10 mouse cellular contexts compared by ENCODE assay signal in the genomic region with DNA sequence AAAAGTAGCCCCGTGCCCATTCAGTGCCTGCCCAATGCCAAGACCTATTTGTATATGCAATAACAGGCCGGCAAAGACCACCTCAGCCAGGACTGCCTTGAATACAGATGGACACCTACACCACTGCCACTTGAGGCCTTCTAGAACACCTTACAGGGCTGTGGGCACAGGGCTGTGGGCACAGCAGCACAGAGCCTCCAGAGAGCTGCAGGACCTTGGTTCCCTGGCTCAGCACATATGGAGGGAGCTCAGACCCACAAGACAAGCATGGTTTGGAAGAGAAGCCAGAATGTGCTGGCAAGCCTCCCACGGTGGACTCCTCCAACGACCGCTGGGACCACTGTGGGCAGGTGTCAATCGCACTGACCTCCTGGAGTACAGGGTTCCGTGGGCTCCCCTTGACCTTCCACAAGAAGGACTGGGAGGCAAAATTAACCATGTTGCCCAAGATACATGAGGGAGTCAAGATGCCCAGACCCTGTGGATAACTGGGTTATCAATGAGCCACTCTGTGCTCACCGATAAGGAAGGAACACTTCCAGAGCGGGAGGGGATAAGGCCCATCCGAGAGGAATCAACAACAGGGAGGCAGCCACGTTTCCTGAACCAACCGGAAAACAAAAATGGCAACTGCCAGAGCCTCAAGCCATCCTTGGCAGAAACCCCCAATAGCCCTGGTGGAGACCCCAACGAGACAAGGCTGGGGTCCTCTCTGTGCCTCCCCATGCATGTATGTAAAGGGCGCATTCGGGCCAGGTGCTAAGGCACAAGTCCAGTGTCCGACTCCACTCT. TPM values are rescaled to one million over a fixed set of nuclear protein-coding genes. Genes with fewer than 3 reads are reported as not detected.
DNase-seq lines count a peak whose midpoint lies in the region; ATAC-seq lines count a peak whose summit lies in the region.
"Had no signal": no experiment of that assay in that cellular context is flagged by ENCODE, and none has a peak within 500 bp of the region (broad histone marks: within the 10 kb centered on the region; RNA-seq: fewer than 3 reads in every experiment).

No protein-coding gene starts in this region.

- no peak overlapping the region for H3K4me3 ChIP-seq in heart, embryonic 14.5 days (ENCODE audit: control insufficient read depth in 1 of 2, insufficient read depth in 1 of 2, low read depth in 1 of 2, low read length in 2 of 2)
- H3K4me3 ChIP-seq in forebrain, embryonic 15.5 days, result peak overlapping the region; percentile 80
- peak overlapping the region; percentile 82 for H3K4me3 ChIP-seq in midbrain, embryonic 10.5 days

- H3K27ac ChIP-seq in heart, embryonic 14.5 days (replicated peaks in 1 of 2; ENCODE audit: control insufficient read depth in 1 of 2, insufficient read depth in 1 of 2, low read depth in 2 of 2, low read length in 2 of 2), result no peak overlapping the region
- no peak overlapping the region for H3K27ac ChIP-seq in forebrain, embryonic 15.5 days (replicated peaks)
- H3K27ac ChIP-seq in midbrain, embryonic 10.5 days (replicated peaks), result peak overlapping the region; percentile 46; the same call in 1 of the 2 replicates

- no peak for ATAC-seq in heart, embryonic 14.5 days (ENCODE audit: insufficient number of reproducible peaks, insufficient read depth, low FRiP score, low read depth)
- ATAC-seq in forebrain, embryonic 15.5 days (replicated peaks), result no peak
- no peak for ATAC-seq in erythroid progenitor cell, adult 5-6 weeks (replicated peaks; ENCODE audit: low FRiP score, poor library complexity, severe bottlenecking)

- H3K36me3 ChIP-seq in heart, embryonic 14.5 days (ENCODE audit: control insufficient read depth, insufficient read depth, low read length), result no peaks in the 10 kb centered on the region
- H3K36me3 ChIP-seq in forebrain, embryonic 15.5 days, result no peaks in the 10 kb centered on the region
- peaks cover 38% of the 10 kb centered on the region for H3K36me3 ChIP-seq in midbrain, embryonic 10.5 days

- no peak for DNase-seq in heart, postnatal 10 days
- peak; percentile 52 to 64 for DNase-seq in cerebellum, postnatal 25 days
- DNase-seq in midbrain, embryonic 10.5 days (ENCODE audit: low spot score), result no peak
- no peak for DNase-seq in ovary, postnatal 10 days (ENCODE audit: low spot score)
- no peak for DNase-seq in kidney, adult 9 months
- DNase-seq: kidney, adult 18-20 months had no signal

- intact Hi-C loops in heart, postnatal 10 days (cut with DNase I), result no loop called here

- H3K9ac ChIP-seq in heart, embryonic 14.5 days (ENCODE audit: low read length), result peak overlapping the region; percentile 41; the same call in 1 of the 2 replicates
- H3K9ac ChIP-seq in forebrain, embryonic 15.5 days (replicated peaks), result peak overlapping the region; percentile 29

- peaks cover 53 to 66% of the 10 kb centered on the region in 2 experiments for H3K4me1 ChIP-seq in heart, embryonic 14.5 days (ENCODE audit: control insufficient read depth in 2 of 2, insufficient read depth in 2 of 2, low read length in 2 of 2)
- peaks cover 64% of the 10 kb centered on the region for H3K4me1 ChIP-seq in forebrain, embryonic 15.5 days
- H3K4me1 ChIP-seq in midbrain, embryonic 10.5 days, result peaks cover 89% of the 10 kb centered on the region

- H3K4me2 ChIP-seq in heart, embryonic 14.5 days (ENCODE audit: low read length), result peak overlapping the region; percentile 92; the same call in 1 of the 2 replicates
- H3K4me2 ChIP-seq in forebrain, embryonic 15.5 days (replicated peaks), result peak overlapping the region; percentile 94

- 48% methylated on average over 16 of the region's 16 CpGs for WGBS in heart, embryonic 14.5 days
- 66% methylated on average over 16 of the region's 16 CpGs for WGBS in forebrain, embryonic 15.5 days
- WGBS in midbrain, embryonic 10.5 days, result 83% methylated on average over 16 of the region's 16 CpGs

- no peaks in the 10 kb centered on the region for H3K27me3 ChIP-seq in heart, embryonic 14.5 days (ENCODE audit: control insufficient read depth, insufficient read depth, low read length)
- H3K27me3 ChIP-seq in forebrain, embryonic 15.5 days, result no peaks in the 10 kb centered on the region
- no peaks in the 10 kb centered on the region for H3K27me3 ChIP-seq in midbrain, embryonic 10.5 days (ENCODE audit: low read depth, poor library complexity, severe bottlenecking)
- H3K27me3 ChIP-seq: CH12.LX had no signal

- H3K9me3 ChIP-seq in heart, embryonic 14.5 days (ENCODE audit: control insufficient read depth, low read length), result no peaks in the 10 kb centered on the region
- H3K9me3 ChIP-seq in forebrain, embryonic 15.5 days, result no peaks in the 10 kb centered on the region
- H3K9me3 ChIP-seq in midbrain, embryonic 10.5 days (replicated peaks), result no peaks in the 10 kb centered on the region

RNA-seq across cellular contexts. Expression of gene Ccdc85c, which starts 3.7 kb away (rescaled TPM):
- polyA plus RNA-seq in heart, embryonic 14.5 days (2014; fragmentation: Nextera tagmentation; extraction: Ambion mirVana), result 7.2 and 8.2 TPM in 2 replicates
- 10 to 100 TPM; 32.8 to 34.4 TPM for total RNA-seq in heart, postnatal 10 days (2021)
- polyA plus RNA-seq in forebrain, embryonic 15.5 days (2015; fragmentation: Nextera tagmentation; extraction: Ambion mirVana), result 14.3 and 16.3 TPM in 2 replicates
- 12.1 and 15.5 TPM in 2 replicates for polyA plus RNA-seq in midbrain, embryonic 10.5 days (2016; fragmentation: Nextera tagmentation; extraction: Ambion mirVana)
- not detected in 2 replicates for total RNA-seq in erythroid progenitor cell, adult 5-6 weeks (2015; ENCODE audit: low replicate concordance)
- total RNA-seq in erythroid progenitor cell, adult 5-6 weeks (2017; ENCODE audit: low replicate concordance), result 0.64 and 6.3 TPM in 2 replicates

RNA-seq across cellular contexts. Expression of gene Hhipl1, which starts 34.5 kb away (rescaled TPM):
- polyA plus RNA-seq in heart, embryonic 14.5 days (2014; fragmentation: Nextera tagmentation; extraction: Ambion mirVana), result 0.63 and 0.84 TPM in 2 replicates
- 1 to 10 TPM; 1.5 to 3.2 TPM for total RNA-seq in heart, postnatal 10 days (2021)
- 1.8 and 1.9 TPM in 2 replicates for polyA plus RNA-seq in forebrain, embryonic 15.5 days (2015; fragmentation: Nextera tagmentation; extraction: Ambion mirVana)
- 3.7 and 5.1 TPM in 2 replicates for polyA plus RNA-seq in midbrain, embryonic 10.5 days (2016; fragmentation: Nextera tagmentation; extraction: Ambion mirVana)
- total RNA-seq in erythroid progenitor cell, adult 5-6 weeks (2015; ENCODE audit: low replicate concordance), result not detected in 2 replicates
- not detected in 2 replicates for total RNA-seq in erythroid progenitor cell, adult 5-6 weeks (2017; ENCODE audit: low replicate concordance)
- total RNA-seq: CH12.LX had no signal

Comparison
In these comparisons a context has a peak if more than half of its experiments do, and no peak if none do; other contexts are left out.
1. H3K4me3 ChIP-seq: peak in forebrain, embryonic 15.5 days (single experiment) and midbrain, embryonic 10.5 days (single experiment); none in heart, embryonic 14.5 days (0 of 2).
2. DNase-seq: peak in cerebellum, postnatal 25 days (2 of 2); none in heart, postnatal 10 days (0 of 2), midbrain, embryonic 10.5 days (single experiment), ovary, postnatal 10 days (single experiment) and kidney, adult 9 months (single experiment).